Mouse (Mus musculus) subcutaneous adipose tissue, adult 2 months (tissue): ENCODE data around the gene Akp3. TPM values are rescaled to one million over a fixed set of nuclear protein-coding genes. Genes with fewer than 3 reads are reported as not detected.

Source experiments
- polyA plus RNA-seq: library from polyadenylated mRNA; depleted of rRNA; stranded (reverse); fragments of >200 nt; gene quantifications from 2 replicates; pipeline ENCODE4 v1.2.3, GENCODE M21; 2012; ENCODE audit warnings: low replicate concordance; rRNA removed

Gene Akp3
- polyA plus RNA-seq = not detected in 2 replicates

DNA sequence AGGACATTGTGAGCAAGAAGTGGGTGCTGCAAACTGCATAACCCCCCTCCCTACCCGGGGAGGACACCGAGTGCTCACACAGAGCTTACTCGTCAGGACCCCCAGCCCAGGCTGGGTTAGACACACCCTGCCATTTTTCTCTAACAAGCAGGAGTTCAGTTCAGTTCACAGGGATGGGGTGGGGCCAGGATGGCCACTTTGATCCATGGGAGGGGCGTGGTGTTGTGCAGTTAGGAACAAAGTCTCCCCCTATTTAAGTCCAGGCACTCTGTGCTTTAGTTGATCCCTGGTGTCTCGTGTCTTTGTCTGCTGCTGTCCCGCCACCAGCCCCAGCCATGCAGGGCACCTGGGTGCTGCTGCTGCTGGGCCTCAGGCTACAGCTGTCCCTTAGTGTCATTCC is at the start of gene Akp3:
Akp3 (plus strand) TSS at position 301 of the 400 bp plus-strand sequence.

DNA sequence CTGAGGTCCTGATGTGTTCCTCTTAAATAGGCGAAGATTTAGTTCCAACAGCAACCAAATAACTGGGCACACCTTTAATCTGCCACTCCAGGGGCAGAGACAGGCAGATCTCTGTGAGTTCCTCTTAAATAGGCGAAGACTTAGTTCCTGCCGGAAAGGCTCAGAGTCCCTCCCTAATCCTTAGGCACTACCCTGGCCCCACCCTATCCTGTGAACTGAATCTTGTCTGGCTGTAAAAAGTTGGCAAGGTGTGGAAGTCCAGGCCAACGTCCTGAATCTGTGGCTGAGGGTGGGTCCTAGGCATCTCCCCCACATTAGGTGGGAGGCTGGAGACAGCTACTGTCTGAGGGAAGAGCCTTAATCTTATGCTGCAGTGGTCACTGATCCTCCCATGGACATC is 34.9 kb upstream of the Akp3 start, which contains the start of gene Alppl2:
Alppl2 (minus strand) TSS at position 101 of the 400 bp plus-strand sequence.

DNA sequence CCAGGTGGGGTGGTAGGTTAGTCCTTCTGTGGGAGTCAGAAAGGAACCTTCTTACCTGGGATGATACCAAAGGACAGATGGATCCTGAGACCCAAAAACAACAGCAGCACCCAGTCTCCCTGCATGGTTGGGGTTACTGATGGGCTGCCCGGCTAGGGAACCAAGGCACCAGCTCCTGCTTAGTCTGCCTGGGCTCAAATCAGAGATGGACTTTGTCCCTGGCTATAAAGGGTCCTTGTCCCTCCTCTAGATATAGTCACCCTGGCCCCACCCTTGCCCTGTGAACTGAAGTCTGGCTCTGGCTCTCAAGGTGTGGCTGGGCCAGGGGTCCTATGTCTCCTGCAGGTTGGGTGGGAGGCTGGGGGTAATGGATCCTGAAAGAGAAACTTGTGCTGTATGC is 23.4 kb upstream of the Akp3 start, which contains the start of gene Alpi:
Alpi (minus strand) TSS at position 196 of the 400 bp plus-strand sequence.

DNA sequence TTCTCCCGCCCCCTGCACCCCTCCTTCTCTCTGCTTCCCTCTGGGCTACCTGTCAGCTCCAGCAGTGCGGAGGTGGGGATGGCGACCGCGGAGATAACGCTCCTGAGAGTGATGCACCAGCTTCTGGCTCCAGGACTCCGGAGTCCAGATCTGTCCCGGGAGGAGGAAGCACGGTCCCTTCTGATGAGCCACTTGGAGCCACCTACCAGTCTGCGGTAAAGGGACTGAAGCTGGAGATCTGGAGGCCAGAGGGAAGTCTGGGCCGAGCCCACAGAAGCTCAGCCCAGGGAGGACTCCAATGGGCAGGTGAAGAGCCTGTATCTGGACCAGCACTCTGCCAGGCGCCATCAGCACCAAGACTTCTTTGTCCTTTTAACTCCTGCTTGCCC is 31.4 kb downstream of the Akp3 start, which contains the start of gene Ecel1:
Ecel1 (minus strand) TSS at position 323 of the 389 bp plus-strand sequence.

Other genes starting within 250 kb of the Akp3 start
- gene Alppl2, start 35.0 kb upstream of the Akp3 start, polyA plus RNA-seq = not detected in 2 replicates
- gene Alpi, start 23.4 kb upstream of the Akp3 start, polyA plus RNA-seq = not detected in 2 replicates
- 0.30 TPM in 1 of 2 replicates, not detected in the other for gene Ecel1, start 31.5 kb downstream of the Akp3 start, polyA plus RNA-seq
- not detected in 2 replicates for gene Prss56, start 58.3 kb downstream of the Akp3 start, polyA plus RNA-seq
- gene Chrnd, start 65.6 kb downstream of the Akp3 start, polyA plus RNA-seq = not detected in 2 replicates
- not detected in 2 replicates for gene Chrng, start 79.7 kb downstream of the Akp3 start, polyA plus RNA-seq
- 42.9 and 49.7 TPM in 2 replicates for gene Eif4e2, start 88.9 kb downstream of the Akp3 start, polyA plus RNA-seq
- gene Efhd1, start 139.4 kb downstream of the Akp3 start, polyA plus RNA-seq = 28.4 and 30.2 TPM in 2 replicates
- 25.1 and 51.2 TPM in 2 replicates for gene Gigyf2, start 202.0 kb downstream of the Akp3 start, polyA plus RNA-seq